In genomic region chr2:71527323-71528013, GRCm38 (mm10) we compare ENCODE assay signal across 12 mouse cellular contexts. TPM values are rescaled to one million over a fixed set of nuclear protein-coding genes. Genes with fewer than 3 reads are reported as not detected.
DNase-seq lines count a peak whose midpoint lies in the region; ATAC-seq and TF ChIP-seq lines count a peak whose summit lies in the region.
"Had no signal": no experiment of that assay in that cellular context is flagged by ENCODE, and none has a peak within 500 bp of the region (broad histone marks: within the 10 kb centered on the region; RNA-seq: fewer than 3 reads in every experiment).

No protein-coding gene starts in this region.

- DNase-seq in yolk sac, embryonic 10.5 days (ENCODE audit: low spot score), result no peak
- no peak for DNase-seq in layer of hippocampus, adult 18-20 months (ENCODE audit: low spot score in 2 of 2)
- DNase-seq in lung, postnatal 36 days, result no peak
- DNase-seq: lung, adult 18-20 months had no signal

- peak overlapping the region; percentile 33 for H3K4me3 ChIP-seq in megakaryocyte, embryonic 14.5 days (replicated peaks)
- H3K4me3 ChIP-seq in embryonic facial prominence, embryonic 12.5 days, result peak overlapping the region; percentile 22
- peak overlapping the region; percentile 55 for H3K4me3 ChIP-seq in forebrain, embryonic 16.5 days (replicated peaks; ENCODE audit: low read length)
- H3K4me3 ChIP-seq in olfactory bulb, adult 2 months (ENCODE audit: insufficient read depth, low read depth, low read length), result peak overlapping the region; percentile 48
- H3K4me3 ChIP-seq: left cerebral cortex, adult 2 months had no signal

- peaks cover 2% of the 10 kb centered on the region; the same call in 1 of the 2 replicates for H3K9me3 ChIP-seq in megakaryocyte, embryonic 14.5 days
- no peaks in the 10 kb centered on the region for H3K9me3 ChIP-seq in embryonic facial prominence, embryonic 12.5 days
- no peaks in the 10 kb centered on the region for H3K9me3 ChIP-seq in forebrain, embryonic 16.5 days (ENCODE audit: control insufficient read depth, low read length)
- H3K9me3 ChIP-seq: hindbrain, embryonic 12.5 days had no signal

- H3K4me2 ChIP-seq in embryonic facial prominence, embryonic 12.5 days (replicated peaks), result peak overlapping the region; percentile 82
- H3K4me2 ChIP-seq in forebrain, embryonic 16.5 days (ENCODE audit: low read length), result peak overlapping the region; percentile 71

- H3K4me1 ChIP-seq in megakaryocyte, embryonic 14.5 days, result peaks cover 54% of the 10 kb centered on the region
- 0 out of 2 replicates have a peak, but pooled peaks cover 18% of the 10 kb centered on the region for H3K4me1 ChIP-seq in embryonic facial prominence, embryonic 12.5 days
- H3K4me1 ChIP-seq in forebrain, embryonic 16.5 days (replicated peaks; ENCODE audit: control insufficient read depth, insufficient read depth, low read length), result peaks cover 22% of the 10 kb centered on the region
- H3K4me1 ChIP-seq in olfactory bulb, adult 2 months (ENCODE audit: control insufficient read depth, insufficient read depth, low read length), result peaks cover 28% of the 10 kb centered on the region

- ATAC-seq in megakaryocyte, adult 5-6 weeks (ENCODE audit: poor library complexity, severe bottlenecking), result no peak
- no peak for ATAC-seq in embryonic facial prominence, embryonic 12.5 days (ENCODE audit: insufficient number of reproducible peaks, insufficient read depth, low FRiP score, low TSS enrichment)
- ATAC-seq in forebrain, embryonic 16.5 days, result no peak

- whole genome bisulfite sequencing in embryonic facial prominence, embryonic 12.5 days, result 3% methylated on average over 24 of the region's 24 CpGs
- WGBS in forebrain, embryonic 16.5 days, result 6% methylated on average over 24 of the region's 24 CpGs
- 11% methylated on average over 24 of the region's 24 CpGs for WGBS in olfactory bulb, adult 2 months

- no peaks in the 10 kb centered on the region for H3K36me3 ChIP-seq in megakaryocyte, embryonic 14.5 days (replicated peaks; ENCODE audit: low read length)
- H3K36me3 ChIP-seq in embryonic facial prominence, embryonic 12.5 days, result no peaks in the 10 kb centered on the region
- no peaks in the 10 kb centered on the region for H3K36me3 ChIP-seq in forebrain, embryonic 16.5 days (ENCODE audit: control insufficient read depth, insufficient read depth)
- H3K36me3 ChIP-seq: hindbrain, embryonic 12.5 days had no signal

- peak overlapping the region; percentile 88; the same call in 1 of the 2 replicates for H3K27ac ChIP-seq in embryonic facial prominence, embryonic 12.5 days
- H3K27ac ChIP-seq in forebrain, embryonic 16.5 days (ENCODE audit: low read length), result peak overlapping the region; percentile 97
- H3K27ac ChIP-seq in olfactory bulb, adult 2 months (ENCODE audit: insufficient read depth, low read depth, low read length), result peak overlapping the region; percentile 87
- H3K27ac ChIP-seq: hindbrain, embryonic 12.5 days; kidney, postnatal 0 days; left cerebral cortex, adult 2 months had no signal

- no peak for TF ChIP-seq POLR2A in olfactory bulb, adult 2 months (IDR thresholded peaks at IDR 0.05; ENCODE audit: insufficient read depth, low read depth, low read length)

- 0 out of 2 replicates have a peak overlapping the region, but pooled peaks have one; percentile 79 for H3K9ac ChIP-seq in embryonic facial prominence, embryonic 12.5 days
- peak overlapping the region; percentile 30 for H3K9ac ChIP-seq in forebrain, embryonic 16.5 days (replicated peaks; ENCODE audit: low read depth, low read length)
- H3K9ac ChIP-seq: hindbrain, embryonic 12.5 days had no signal

- no peak for TF ChIP-seq CTCF in olfactory bulb, adult 2 months (IDR thresholded peaks at IDR 0.05; ENCODE audit: insufficient read depth, low read depth, low read length)

- H3K27me3 ChIP-seq in megakaryocyte, embryonic 14.5 days (replicated peaks), result peaks cover 98% of the 10 kb centered on the region
- peaks cover 84% of the 10 kb centered on the region for H3K27me3 ChIP-seq in embryonic facial prominence, embryonic 12.5 days
- peaks cover 49% of the 10 kb centered on the region for H3K27me3 ChIP-seq in forebrain, embryonic 16.5 days (replicated peaks; ENCODE audit: control insufficient read depth, insufficient read depth, low read length)

RNA-seq across cellular contexts. Expression of gene Dlx1, which starts 0.4 kb away (rescaled TPM):
- polyA plus RNA-seq in megakaryocyte, embryonic 14.5 days (2012; ENCODE audit: insufficient read depth, low replicate concordance), result 0.31 TPM in 1 of 2 replicates, not detected in the other
- not detected in 2 replicates for total RNA-seq in megakaryocyte, adult 5-6 weeks (2015)
- not detected in 2 replicates for total RNA-seq in megakaryocyte, adult 5-6 weeks (2017)
- polyA plus RNA-seq in embryonic facial prominence, embryonic 12.5 days (2016; fragmentation: Nextera tagmentation; extraction: Ambion mirVana), result 65.4 and 87.0 TPM in 2 replicates
- 232 and 239 TPM in 2 replicates for polyA plus RNA-seq in forebrain, embryonic 16.5 days (2015; fragmentation: Nextera tagmentation; extraction: Ambion mirVana)
- polyA plus RNA-seq in olfactory bulb, adult 2 months (2012; ENCODE audit: insufficient read depth, insufficient read length, low replicate concordance, missing spikeins), result 355 TPM in 1 of 2 replicates, not detected in the other
- total RNA-seq in layer of hippocampus, adult 18-20 months (2021), result 10 to 100 TPM; 18.1 to 20.1 TPM
- polyA plus RNA-seq: kidney, postnatal 0 days had no signal

RNA-seq across cellular contexts. Expression of gene Dlx2, which starts 19.1 kb away (rescaled TPM):
- not detected in 2 replicates for polyA plus RNA-seq in megakaryocyte, embryonic 14.5 days (2012; ENCODE audit: insufficient read depth, low replicate concordance)
- not detected in 2 replicates for total RNA-seq in megakaryocyte, adult 5-6 weeks (2015)
- total RNA-seq in megakaryocyte, adult 5-6 weeks (2017), result not detected in 2 replicates
- 21.9 and 29.7 TPM in 2 replicates for polyA plus RNA-seq in embryonic facial prominence, embryonic 12.5 days (2016; fragmentation: Nextera tagmentation; extraction: Ambion mirVana)
- polyA plus RNA-seq in forebrain, embryonic 16.5 days (2015; fragmentation: Nextera tagmentation; extraction: Ambion mirVana), result 45.2 and 49.8 TPM in 2 replicates
- polyA plus RNA-seq in olfactory bulb, adult 2 months (2012; ENCODE audit: insufficient read depth, insufficient read length, low replicate concordance, missing spikeins), result not detected in 2 replicates
- total RNA-seq in layer of hippocampus, adult 18-20 months (2021), result 1 to 10 TPM; 5.0 to 5.5 TPM
- polyA plus RNA-seq: kidney, postnatal 0 days had no signal

Comparison
In these comparisons a context has a peak if more than half of its experiments do, and no peak if none do; other contexts are left out.
1. RNA of gene Dlx1, which starts 0.4 kb away (polyA plus RNA-seq): 355 TPM in olfactory bulb, adult 2 months, 232 to 239 TPM in forebrain, embryonic 16.5 days and 65.4 to 87.0 TPM in embryonic facial prominence, embryonic 12.5 days; 0.31 TPM in megakaryocyte, embryonic 14.5 days; every median in the first group is over 10 times any median in the second.
2. Peak in every context shown above with its lines, with median percentiles within 50 percentile points of each other: H3K4me3 ChIP-seq and H3K27ac ChIP-seq.